Mouse (Mus musculus) liver, adult (tissue): ENCODE measurements around the gene Polr3c.

Source experiments
- GATA4 ChIP-seq: IDR thresholded peaks from 2 replicates; pipeline ENCODE4 v1.6.1; 2014; ENCODE audit warnings: mild to moderate bottlenecking, low read length; ENCODE audit not compliant: insufficient replicate concordance

The Polr3c gene

GRCm38 (mm10) chr3:96727343-96727827 lies at the start of gene Polr3c, which contains the start of gene Rnf115:
Gene Polr3c, minus strand, starts transcription at chr3:96727628.
Gene Rnf115, plus strand, starts transcription at chr3:96727664.
- TF ChIP-seq GATA4 = peak; percentile 16; the same call in 1 of the 2 replicates

- TF ChIP-seq GATA4 = no peak
These were observed 49.7 kb upstream of the Polr3c start for GRCm38 (mm10) chr3:96777120-96777519.

- TF ChIP-seq GATA4 = no peak
These were observed 45.5 kb upstream of the Polr3c start for GRCm38 (mm10) chr3:96772949-96773348.

GRCm38 (mm10) chr3:96769971-96770370 lies 42.5 kb upstream of the Polr3c start:
- no peak for TF ChIP-seq GATA4

- TF ChIP-seq GATA4 = no peak
These were observed 37.1 kb upstream of the Polr3c start for GRCm38 (mm10) chr3:96764528-96764927.

- TF ChIP-seq GATA4 = no peak
These were observed 32.3 kb upstream of the Polr3c start for GRCm38 (mm10) chr3:96759695-96760094.

- no peak for TF ChIP-seq GATA4
These were observed 30.3 kb upstream of the Polr3c start for GRCm38 (mm10) chr3:96757691-96758090.

- TF ChIP-seq GATA4 = no peak
These were observed 28.5 kb upstream of the Polr3c start for GRCm38 (mm10) chr3:96755935-96756334.

GRCm38 (mm10) chr3:96746829-96747228 lies 19.4 kb upstream of the Polr3c start:
- peak; percentile 35; the same call in 1 of the 2 replicates for TF ChIP-seq GATA4

GRCm38 (mm10) chr3:96744348-96744747 lies 16.9 kb upstream of the Polr3c start:
- no peak for TF ChIP-seq GATA4

- TF ChIP-seq GATA4 = no peak
These were observed 10.6 kb upstream of the Polr3c start for GRCm38 (mm10) chr3:96737995-96738394.

GRCm38 (mm10) chr3:96737013-96737740 lies 9.7 kb upstream of the Polr3c start:
- TF ChIP-seq GATA4 = no peak

- no peak for TF ChIP-seq GATA4
These were observed 7.8 kb upstream of the Polr3c start for GRCm38 (mm10) chr3:96735200-96735599.

GRCm38 (mm10) chr3:96733984-96734383 lies 6.6 kb upstream of the Polr3c start:
- TF ChIP-seq GATA4 = no peak

GRCm38 (mm10) chr3:96730785-96731184 lies 3.4 kb upstream of the Polr3c start:
- TF ChIP-seq GATA4 = no peak

- no peak for TF ChIP-seq GATA4
These were observed 2.0 kb upstream of the Polr3c start for GRCm38 (mm10) chr3:96729403-96729784.
